Mouse (Mus musculus) kidney, adult 2 months (tissue): ENCODE measurements around the gene Slc16a9. TPM values are rescaled to one million over a fixed set of nuclear protein-coding genes. Genes with fewer than 3 reads are reported as not detected.
A peak's percentile ranks its signal among the peaks of the same experiment; 100 is the strongest.

ENCODE experiments used
- DNase-seq: peaks from one replicate; pipeline ENCODE4 v3.0.0; 2021
- H3K27ac ChIP-seq: fragments of 200-500 bp; 2 replicates; pipeline ENCODE4 v1.5.1; 2012; ENCODE audit warnings: low read depth, low read length, control low read depth, inconsistent platforms; ENCODE audit not compliant: insufficient read depth
- H3K27me3 ChIP-seq: fragments of 200-500 bp; replicated peaks from 2 replicates; pipeline ENCODE4 v1.6.1; 2012; ENCODE audit warnings: mild to moderate bottlenecking, moderate library complexity, low read length, inconsistent platforms; ENCODE audit not compliant: control insufficient read depth, insufficient read depth
- H3K36me3 ChIP-seq: fragments of 200-500 bp; 2 replicates; pipeline ENCODE4 v1.6.1; 2012; ENCODE audit warnings: mild to moderate bottlenecking, moderate library complexity, low read length, inconsistent platforms; ENCODE audit not compliant: control insufficient read depth, insufficient read depth
- H3K4me1 ChIP-seq: fragments of 200-500 bp; 2 replicates; pipeline ENCODE4 v1.6.1; 2011; ENCODE audit warnings: low read length; ENCODE audit not compliant: control insufficient read depth, insufficient read depth
- H3K4me3 ChIP-seq: fragments of 200-500 bp; 2 replicates; pipeline ENCODE4 v1.5.1; 2011; ENCODE audit warnings: mild to moderate bottlenecking, low read depth, low read length, control low read depth; ENCODE audit not compliant: insufficient read depth
- CTCF ChIP-seq: fragments of 200-500 bp; conservative IDR thresholded peaks from 2 replicates; pipeline ENCODE4 v1.5.1; 2011; ENCODE audit warnings: low read depth, mild to moderate bottlenecking, control low read depth, low read length, moderate library complexity, mixed read lengths; ENCODE audit not compliant: insufficient read depth, insufficient read length
- POLR2A ChIP-seq: fragments of 200-500 bp; IDR thresholded peaks from one replicate; pipeline ENCODE4 v1.6.1; 2011; ENCODE audit warnings: low read depth, low read length, control low read depth
- WGBS: fragments of 180-500 bp; shearing (Covaris S2); methylation state at CpG from one replicate; pipeline ENCODE4 v1.1.7; 2018; 5-methylcytosine and 5-hydroxymethylcytosine counted together
- polyA plus RNA-seq: library from polyadenylated mRNA; depleted of rRNA; stranded (reverse); fragments of >200 nt; gene quantifications from 2 replicates; pipeline ENCODE4 v1.2.3, GENCODE M21; 2012

The Slc16a9 gene
- polyA plus RNA-seq, 1 experiment, result 68.9 TPM

- Histone ChIP-seq H3K27me3 (no peaks in the 10 kb centered on the region), H3K36me3 (no peaks in the 10 kb centered on the region), H3K4me3 (no peak overlapping the region), H3K27ac (peak overlapping the region; percentile 36), H3K4me1 (no peaks in the 10 kb centered on the region; the same call in 1 of the 2 replicates)
- DNase-seq, result peak; percentile 86
- TF ChIP-seq POLR2A (no peak), CTCF (no peak)
- WGBS, result 34% methylated on average over 2 of the region's 2 CpGs
Measured at GRCm38 (mm10) chr10:70301190-70301589, 56.3 kb downstream of the Slc16a9 start.

- H3K4me1 ChIP-seq, result no peaks in the 10 kb centered on the region; the same call in 1 of the 2 replicates
- no peaks in the 10 kb centered on the region for H3K36me3 ChIP-seq
- DNase-seq, result peak; percentile 20
- WGBS, result 90% methylated on average over 6 of the region's 6 CpGs
- H3K4me3 ChIP-seq, result no peak overlapping the region
- no peak overlapping the region for H3K27ac ChIP-seq
- TF ChIP-seq POLR2A (no peak), CTCF (no peak)
- no peaks in the 10 kb centered on the region for H3K27me3 ChIP-seq
Measured at GRCm38 (mm10) chr10:70303203-70303602, 58.3 kb downstream of the Slc16a9 start.

DNA sequence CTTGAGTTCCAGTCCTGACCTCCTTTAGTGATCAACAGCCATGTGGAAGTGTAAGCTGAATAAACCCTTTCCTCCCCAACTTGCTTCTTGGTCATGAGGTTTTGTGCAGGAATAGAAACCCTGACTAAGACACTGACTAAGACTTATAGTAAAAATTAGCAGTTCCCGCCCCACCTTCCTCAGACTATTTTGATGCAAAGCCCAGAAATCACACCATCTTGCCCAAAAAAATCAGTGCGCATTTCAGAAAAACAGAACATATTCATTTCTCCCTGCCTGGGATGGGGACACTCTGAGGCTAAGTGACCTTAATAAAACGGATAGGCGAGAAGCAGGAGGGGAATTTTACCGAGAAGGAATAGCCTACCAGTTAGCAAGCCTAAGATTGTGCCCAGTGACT, 60.8 kb downstream of the Slc16a9 start:
- H3K27me3 ChIP-seq, result no peaks in the 10 kb centered on the region
- H3K36me3 ChIP-seq, result no peaks in the 10 kb centered on the region
- no peak overlapping the region for H3K4me3 ChIP-seq
- no peak overlapping the region for H3K27ac ChIP-seq
- no peak for TF ChIP-seq POLR2A
- no peak for TF ChIP-seq CTCF
- no peaks in the 10 kb centered on the region; the same call in 1 of the 2 replicates for H3K4me1 ChIP-seq
- WGBS, result 79% methylated on average over 5 of the region's 5 CpGs
- DNase-seq, result no peak

GRCm38 (mm10) chr10:70309416-70309815, 64.5 kb downstream of the Slc16a9 start:
- Histone ChIP-seq H3K4me1 (no peaks in the 10 kb centered on the region; the same call in 1 of the 2 replicates), H3K27ac (peak overlapping the region; percentile 62), H3K36me3 (no peaks in the 10 kb centered on the region), H3K4me3 (no peak overlapping the region), H3K27me3 (no peaks in the 10 kb centered on the region)
- peak; percentile 78 for DNase-seq
- TF ChIP-seq POLR2A (no peak), CTCF (no peak)
- 64% methylated on average over 8 of the region's 8 CpGs for WGBS

DNA sequence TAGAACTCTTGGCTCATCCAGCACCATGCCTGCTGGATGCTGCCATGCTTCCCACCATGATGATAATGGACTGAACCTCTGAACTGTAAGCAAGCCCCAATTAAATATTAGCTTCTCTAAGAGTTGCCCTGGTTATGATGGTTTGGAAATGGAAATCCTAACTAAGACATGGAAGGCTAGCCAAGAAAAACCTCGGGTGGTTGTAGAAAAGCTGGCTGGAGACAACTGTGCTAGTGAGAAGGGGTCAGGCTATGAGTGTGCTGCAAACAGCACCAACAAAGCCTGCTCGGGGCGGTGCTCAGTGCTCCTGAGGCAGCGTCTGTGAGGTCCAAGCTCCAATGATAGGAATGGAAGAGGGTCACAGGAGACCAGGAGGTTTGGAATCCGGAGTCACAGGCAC, 65.7 kb downstream of the Slc16a9 start:
- Histone ChIP-seq H3K27ac (peak overlapping the region; percentile 91), H3K4me3 (no peak overlapping the region), H3K4me1 (no peaks in the 10 kb centered on the region; the same call in 1 of the 2 replicates), H3K27me3 (no peaks in the 10 kb centered on the region), H3K36me3 (no peaks in the 10 kb centered on the region)
- DNase-seq, result peak; percentile 71
- WGBS, result 53% methylated on average over 5 of the region's 5 CpGs
- TF ChIP-seq CTCF (no peak), POLR2A (no peak)

GRCm38 (mm10) chr10:70315895-70316294, 71.0 kb downstream of the Slc16a9 start:
- TF ChIP-seq CTCF (no peak), POLR2A (no peak)
- peak; percentile 88 for DNase-seq
- peak overlapping the region; percentile 7 for H3K27ac ChIP-seq
- H3K4me1 ChIP-seq, result no peaks in the 10 kb centered on the region; the same call in 1 of the 2 replicates
- no peaks in the 10 kb centered on the region for H3K27me3 ChIP-seq
- no peak overlapping the region for H3K4me3 ChIP-seq
- no peaks in the 10 kb centered on the region for H3K36me3 ChIP-seq
- 62% methylated on average over 6 of the region's 6 CpGs for WGBS

- Histone ChIP-seq H3K4me1 (no peaks in the 10 kb centered on the region; the same call in 1 of the 2 replicates), H3K36me3 (no peaks in the 10 kb centered on the region), H3K27ac (peak overlapping the region; percentile 78), H3K4me3 (no peak overlapping the region), H3K27me3 (no peaks in the 10 kb centered on the region)
- DNase-seq, result no peak
- TF ChIP-seq CTCF (no peak), POLR2A (no peak)
- WGBS, result 79% methylated on average over 7 of the region's 7 CpGs
Measured at GRCm38 (mm10) chr10:70316856-70317255, 72.0 kb downstream of the Slc16a9 start.

GRCm38 (mm10) chr10:70317394-70317965, 72.6 kb downstream of the Slc16a9 start:
- H3K4me1 ChIP-seq, result no peaks in the 10 kb centered on the region; the same call in 1 of the 2 replicates
- 59% methylated on average over 13 of the region's 13 CpGs for WGBS
- H3K36me3 ChIP-seq, result no peaks in the 10 kb centered on the region
- H3K27ac ChIP-seq, result peak overlapping the region; percentile 78
- DNase-seq, result peak; percentile 72
- no peaks in the 10 kb centered on the region for H3K27me3 ChIP-seq
- H3K4me3 ChIP-seq, result no peak overlapping the region
- no peak for TF ChIP-seq POLR2A
- no peak for TF ChIP-seq CTCF
